Mouse (Mus musculus) ovary, adult 18-20 months (tissue): ENCODE results near the gene Efemp2.

Experiments used
- DNase-seq: peaks from one replicate; pipeline ENCODE4 v3.0.0; 2022; ENCODE audit warnings: low spot score, mixed read lengths

Gene Efemp2

DNA sequence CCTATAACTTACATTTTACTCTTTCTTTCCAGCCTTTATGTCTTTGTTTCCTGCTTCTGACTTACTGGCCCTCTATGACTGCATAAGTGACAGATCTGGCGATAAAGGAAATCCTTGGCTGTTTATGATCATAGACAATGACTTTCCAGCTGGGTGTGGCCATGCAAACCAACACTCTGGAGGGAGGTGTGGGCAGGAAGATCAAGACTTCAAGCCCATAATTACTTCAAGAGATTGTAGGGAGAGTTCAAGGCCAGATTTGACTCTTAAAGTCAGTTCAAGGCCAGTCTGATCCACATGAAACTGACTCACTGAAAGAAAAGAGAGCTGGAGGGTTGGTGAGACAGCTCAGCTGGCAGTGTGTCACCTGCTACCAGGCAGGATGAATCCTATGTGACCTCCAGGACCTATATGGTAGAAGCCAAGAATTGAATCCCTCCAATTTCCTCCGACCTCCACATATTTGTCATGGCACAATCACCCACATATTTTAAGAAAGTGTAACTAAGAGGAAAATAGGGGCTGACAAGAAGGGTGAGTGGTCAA is 26.6 kb downstream of the Efemp2 start:
- DNase-seq: no peak

DNA sequence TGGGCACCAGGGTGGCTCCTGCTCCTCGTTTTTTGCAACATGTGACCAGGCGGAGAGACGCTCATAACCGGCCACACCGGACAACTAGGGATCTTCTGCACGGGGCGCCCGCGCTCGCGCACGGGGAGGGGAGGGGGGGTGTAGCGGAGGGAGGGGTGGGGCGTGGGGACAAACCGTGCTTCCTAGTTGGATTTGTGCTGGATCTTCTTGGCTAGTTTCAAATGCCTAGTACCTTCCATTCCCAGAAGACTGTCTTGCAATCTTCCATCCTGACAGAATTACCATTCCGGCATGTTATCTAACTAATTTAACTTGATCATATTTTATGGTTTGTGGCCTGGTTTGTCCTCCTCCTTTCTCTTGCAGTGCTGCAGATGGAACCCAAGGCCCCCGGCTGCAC is 29.9 kb downstream of the Efemp2 start, which contains the start of gene 1700020D05Rik:
TSS of gene 1700020D05Rik (minus strand) at position 101 of the 400 bp plus-strand sequence.
- no peak for DNase-seq

DNA sequence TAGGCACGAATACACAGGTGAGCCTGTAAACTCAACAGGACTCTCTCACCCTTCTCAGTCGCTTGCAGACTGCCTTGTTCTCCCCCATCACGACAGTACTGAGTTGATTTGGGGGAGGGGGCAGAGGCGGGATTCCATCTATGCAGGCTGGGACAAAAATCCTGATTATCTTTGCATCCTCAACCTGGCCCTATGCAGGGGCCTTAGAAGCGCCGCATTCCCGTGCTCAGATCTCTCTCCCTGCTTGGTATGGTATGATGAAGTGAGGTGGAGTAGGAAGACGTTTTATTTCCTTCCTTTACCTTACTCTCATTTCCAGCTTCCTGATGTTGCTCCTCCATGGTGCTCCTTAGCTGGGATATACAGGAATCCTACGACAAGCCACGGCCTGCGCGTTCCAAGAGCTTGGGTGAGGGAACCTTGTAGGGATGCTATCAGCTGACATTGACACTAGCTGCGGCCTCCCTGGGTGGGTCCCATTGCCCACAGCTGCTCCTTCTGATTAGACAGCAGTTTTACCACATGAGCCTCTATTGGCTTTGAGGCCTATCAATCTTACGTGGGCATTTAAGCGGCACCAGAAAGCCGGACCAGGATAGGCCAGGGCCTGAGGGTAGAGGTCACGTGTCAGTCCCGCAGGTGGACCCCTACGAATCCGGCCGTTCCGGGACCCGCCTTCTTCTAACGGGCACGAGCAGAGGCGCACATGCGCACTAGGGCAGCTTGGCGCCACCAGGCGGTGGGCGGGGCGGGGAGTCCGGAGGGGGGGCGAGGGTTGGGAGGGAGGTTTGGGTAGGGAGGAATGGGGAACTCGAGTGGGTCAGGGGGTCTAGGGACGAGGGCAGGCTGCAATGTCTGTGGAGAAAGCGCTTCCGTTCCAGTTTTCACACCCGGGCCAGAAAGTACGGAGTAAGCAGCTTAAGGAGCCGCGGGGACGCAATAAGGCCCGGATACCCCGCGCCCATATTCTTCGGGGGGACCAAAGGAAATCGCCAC is 36.6 kb downstream of the Efemp2 start, which contains the start of gene Snx32:
TSS of gene Snx32 (minus strand) at position 508 of the 996 bp plus-strand sequence.
- DNase-seq: peak; percentile 98

DNA sequence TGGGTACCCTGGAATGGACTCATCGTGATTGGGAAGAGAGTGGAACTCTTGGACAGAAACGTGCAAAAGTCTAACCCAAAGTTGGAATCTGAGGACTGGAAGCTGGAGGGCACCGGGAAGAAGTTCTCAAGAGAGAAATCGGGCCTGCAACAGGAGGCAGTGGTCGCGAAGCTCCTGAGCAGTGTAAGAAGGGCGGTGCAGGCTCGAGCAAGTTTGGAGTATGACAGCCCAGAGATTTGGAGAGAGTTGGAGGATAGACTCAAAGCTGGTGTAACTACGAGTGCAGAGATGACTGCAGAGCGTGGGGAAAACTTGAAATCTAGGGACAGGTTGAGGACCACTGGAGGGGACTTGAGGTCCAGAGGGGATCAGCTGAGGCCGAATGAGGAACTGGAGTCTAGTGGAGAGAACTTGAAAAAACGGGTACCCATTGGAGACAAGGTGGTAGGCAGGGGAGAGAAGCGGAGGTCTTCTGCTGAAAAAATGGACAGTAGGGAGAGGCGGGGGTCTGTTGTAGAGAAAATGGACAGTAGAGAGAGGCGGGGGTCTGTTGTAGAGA is 37.4 kb downstream of the Efemp2 start:
- DNase-seq: no peak

DNA sequence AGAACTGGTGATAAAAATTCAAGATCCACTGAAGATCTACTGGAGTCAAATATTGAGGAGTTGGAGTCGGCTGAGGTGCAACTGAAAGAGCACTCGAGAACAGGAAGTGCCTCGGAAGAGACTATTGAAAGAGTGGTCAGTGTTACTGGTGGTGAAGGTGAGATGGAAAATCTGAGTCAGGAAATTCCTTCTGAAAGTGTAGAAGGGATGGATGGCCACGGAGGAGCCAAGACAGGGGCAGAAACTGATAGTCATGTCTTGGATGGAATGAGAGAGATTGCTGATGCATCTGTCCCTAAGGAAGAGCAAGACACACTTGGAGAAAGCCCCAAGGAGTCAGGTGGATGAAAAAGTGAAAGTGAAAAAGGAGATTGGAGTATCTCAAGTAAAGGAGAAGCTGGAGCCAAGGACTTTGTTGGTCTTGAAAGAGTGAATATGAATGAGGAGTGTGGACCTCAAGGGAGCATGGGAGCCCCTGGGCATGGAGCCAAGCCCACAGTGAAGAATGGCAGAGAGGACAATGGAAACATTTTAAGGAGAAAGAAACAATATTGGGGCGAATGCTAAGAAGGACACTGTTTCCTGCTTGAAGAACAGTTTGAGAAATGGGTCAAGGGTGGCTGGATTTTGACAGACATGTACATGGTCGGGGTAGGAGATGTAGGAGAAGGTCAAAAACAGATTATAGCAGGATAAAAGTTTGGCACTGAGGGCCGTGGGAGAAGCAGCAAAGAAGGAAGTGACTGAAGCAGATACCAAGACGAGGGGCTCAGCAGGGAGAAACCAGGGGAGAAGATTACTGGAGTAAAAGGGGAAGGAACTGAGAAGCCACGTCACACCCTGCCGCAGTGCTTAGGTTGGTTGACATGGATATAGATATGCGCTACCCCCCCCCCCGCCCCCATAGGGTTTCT is 38.6 kb downstream of the Efemp2 start:
- DNase-seq: no peak

DNA sequence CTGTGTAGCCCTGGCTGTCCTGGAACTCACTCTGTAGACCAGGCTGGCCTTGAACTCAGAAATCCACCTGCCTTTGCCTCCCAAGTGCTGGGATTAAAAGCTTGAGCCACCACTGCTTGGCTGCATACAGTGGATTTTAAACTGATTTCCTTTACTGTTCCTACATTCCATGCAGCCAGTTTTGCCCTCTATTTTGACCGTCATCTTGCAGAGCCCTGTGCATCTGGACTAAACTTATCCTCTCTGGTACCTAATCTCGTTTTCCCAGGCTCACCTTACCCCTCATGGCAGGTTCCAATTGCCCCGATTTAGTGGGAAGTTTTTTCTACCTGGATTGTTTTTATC is 39.2 kb downstream of the Efemp2 start:
- DNase-seq: no peak

DNA sequence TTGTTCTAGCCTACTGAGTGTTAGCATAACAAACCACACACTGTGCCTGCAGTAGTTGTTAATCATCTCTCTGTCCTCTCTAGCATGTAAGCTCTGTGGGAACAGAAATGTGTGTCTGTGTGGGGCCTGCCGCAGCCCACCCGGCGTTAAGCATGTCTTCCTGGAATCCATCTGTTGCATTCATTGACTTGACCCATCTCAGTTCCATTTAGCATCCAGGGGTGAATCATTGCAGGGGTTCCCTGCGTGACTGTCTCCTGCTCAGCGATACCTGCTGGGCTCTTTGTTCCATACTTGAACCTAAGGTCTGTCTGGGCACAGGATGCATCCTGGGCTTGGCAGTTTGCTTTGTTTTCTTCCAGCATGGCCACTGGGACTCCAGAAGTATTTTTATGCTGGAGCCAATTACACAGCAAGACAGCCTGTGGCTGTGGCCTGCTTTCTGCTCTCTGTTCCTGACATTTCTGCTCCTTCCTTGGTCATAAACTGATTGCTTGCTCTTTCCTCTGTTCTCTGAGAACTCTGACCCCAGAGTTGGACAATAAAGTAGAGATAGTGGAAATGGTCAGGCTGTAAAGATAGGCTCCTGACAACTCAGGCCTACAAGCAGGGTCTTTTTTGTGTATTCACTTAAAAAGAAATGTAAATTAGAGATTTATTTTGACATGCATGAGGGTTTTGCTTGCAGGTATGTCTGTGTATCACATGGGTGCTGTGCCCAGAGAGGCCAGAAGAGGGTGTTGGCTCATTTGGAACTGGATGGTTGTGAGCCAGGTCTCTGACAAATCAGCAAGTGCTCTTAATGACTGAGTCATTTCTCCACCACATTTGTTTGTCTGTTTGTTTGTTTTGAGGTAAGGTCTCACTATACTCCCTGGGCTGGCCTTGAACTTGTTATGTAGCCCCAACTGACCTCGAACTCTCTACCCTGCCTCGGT is 42.4 kb downstream of the Efemp2 start:
- DNase-seq: no peak

DNA sequence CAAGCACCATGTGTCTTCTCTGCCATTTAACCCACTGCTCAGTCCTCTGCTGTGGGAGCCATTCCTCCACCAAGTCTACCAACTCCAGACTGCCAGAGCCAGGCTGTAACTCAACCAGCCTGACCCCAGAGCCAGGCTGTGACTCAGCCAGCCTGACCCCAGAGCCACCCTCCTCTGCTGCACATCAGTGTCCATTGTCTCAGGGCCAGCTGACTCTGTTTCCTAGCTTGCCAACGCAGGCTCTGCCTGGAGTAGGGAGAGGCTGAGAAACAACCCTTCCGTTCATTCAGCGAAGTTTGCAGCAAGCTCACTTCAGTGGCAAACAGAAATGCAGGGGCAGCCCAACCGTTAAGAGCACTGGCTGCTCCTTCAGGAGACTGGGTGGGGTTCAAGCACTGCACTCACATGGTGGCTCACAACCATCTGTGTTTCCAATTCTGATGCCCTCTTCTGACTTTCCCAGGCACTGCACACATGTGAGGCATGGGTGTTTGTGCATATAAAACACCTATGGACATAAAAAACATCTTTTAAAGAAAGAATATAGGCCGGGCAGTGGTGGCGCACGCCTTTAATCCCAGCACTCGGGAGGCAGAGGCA is 43.3 kb downstream of the Efemp2 start:
- DNase-seq: no peak

DNA sequence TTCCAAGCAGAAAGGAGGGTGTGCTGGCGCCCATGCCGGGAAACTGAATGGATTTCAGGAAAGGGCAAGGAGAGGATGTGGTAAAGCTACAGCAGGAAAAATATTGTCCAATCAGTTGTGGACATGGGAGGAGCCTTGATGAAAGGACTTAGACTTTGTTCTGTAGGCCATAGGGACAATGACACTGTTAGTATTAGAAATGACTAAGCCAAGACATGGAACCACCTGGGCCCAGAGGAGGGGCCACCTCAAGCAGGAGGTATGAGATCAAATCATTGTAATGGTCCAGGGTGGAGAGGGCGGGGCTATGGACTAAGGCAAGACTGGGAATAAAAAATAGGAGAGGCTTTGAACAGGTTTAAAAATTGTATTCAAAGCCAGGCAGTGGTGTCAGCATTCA is 45.0 kb downstream of the Efemp2 start:
- DNase-seq: no peak

DNA sequence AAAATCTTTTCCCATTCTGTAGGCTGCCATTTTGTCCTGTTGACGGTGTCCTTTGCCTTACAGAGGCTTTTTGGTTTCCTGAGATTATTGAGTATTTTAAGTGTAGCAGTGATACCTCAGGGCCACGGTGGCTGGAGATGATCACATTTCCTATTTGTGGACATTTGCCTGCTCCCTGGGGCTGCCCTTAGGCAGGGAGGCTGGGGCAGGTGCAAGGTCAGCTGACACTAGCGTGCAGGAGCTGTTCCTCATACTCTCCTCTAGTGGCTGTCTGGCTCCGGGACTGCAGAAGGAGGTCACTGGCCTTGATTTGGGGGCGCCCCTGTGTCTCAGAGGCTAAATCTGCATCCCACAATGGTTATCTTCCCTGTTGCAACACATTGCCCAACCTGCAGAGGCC is 51.5 kb downstream of the Efemp2 start:
- DNase-seq: no peak

DNA sequence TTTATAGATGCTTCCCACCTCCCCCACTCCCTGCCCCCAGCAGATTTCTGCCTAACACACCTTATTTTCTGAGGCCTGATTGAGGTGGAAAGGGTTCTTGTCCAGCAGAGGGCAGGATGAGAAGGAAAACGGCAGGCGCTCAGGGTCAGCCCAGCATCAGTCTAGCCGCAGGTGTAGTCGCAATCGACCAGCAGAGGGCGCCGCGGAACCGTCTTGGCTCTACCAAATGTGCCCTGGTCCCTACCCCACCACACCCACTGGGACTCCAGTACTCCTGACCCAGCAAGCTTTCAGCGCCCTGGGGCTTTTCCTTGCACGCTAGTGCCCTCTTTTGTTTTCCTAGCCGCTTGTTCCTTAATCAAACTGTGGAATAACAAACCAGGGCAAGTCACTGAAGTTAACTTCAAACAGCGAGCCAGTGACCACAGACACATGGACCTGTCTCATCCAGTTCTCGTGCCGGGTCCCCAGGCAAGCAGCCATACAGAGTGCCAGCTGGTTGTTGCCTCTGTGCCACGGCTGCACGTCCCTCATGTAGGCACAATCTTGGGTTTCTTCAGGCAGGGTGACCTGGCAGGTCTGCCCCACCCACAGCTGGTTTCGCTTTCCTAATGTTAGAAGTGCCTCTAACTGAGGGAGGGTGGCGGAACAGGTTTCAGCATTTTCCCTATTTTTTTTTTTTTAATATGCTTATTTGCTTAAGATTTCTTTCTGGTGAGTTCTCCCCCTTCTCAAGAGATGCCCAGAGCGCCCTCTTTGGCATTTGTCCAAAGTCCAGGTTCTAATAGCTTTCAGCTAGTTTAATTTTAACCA is 55.8 kb downstream of the Efemp2 start:
- peak; percentile 91 for DNase-seq

DNA sequence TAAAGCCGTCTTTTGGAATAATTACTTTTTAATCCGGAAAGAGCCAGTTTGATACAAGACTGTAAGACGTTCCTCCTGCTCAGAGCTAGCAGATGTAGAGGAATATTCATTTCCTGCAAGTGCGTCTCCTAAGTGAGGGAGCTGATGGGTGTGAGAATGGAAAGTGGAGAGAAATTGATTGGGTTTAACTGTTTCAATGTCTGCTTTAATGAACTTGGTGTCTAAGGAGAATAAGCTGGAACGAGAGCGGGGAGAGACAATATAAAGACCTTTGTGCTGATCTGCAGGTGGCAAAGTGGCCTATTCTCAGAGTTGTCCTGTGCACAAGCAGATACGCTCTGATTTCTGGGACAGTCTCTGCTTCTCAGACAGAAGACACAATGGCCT is 56.4 kb downstream of the Efemp2 start:
- no peak for DNase-seq
